Mouse (Mus musculus) limb, embryonic 11.5 days (tissue): ENCODE measurements at regions not wholly inside any gene's neighbourhood (a gene's known extent, or its start where the extent isn't known, plus 50 kb on each side); places are given as distances from the start of the nearest gene placed in this dataset.

ENCODE experiments used
- ATAC-seq: fragments of 200-750 bp; cut with Nextera tagmentation; 2 replicates; pipeline ENCODE4 v1.8.0; 2017; ENCODE audit warnings: low read depth; ENCODE audit not compliant: insufficient number of reproducible peaks, low FRiP score, low TSS enrichment
- DNase-seq: peaks from one replicate; pipeline ENCODE4 v3.0.0-alpha.2; 2015; ENCODE audit warnings: low spot score
- H3K27ac ChIP-seq: fragments of 300-500 bp; sonication (generic); replicated peaks from 2 replicates; pipeline ENCODE4 v1.5.1; 2014; ENCODE audit warnings: low read depth, mild to moderate bottlenecking, low read length
- H3K27me3 ChIP-seq: fragments of 300-500 bp; sonication (generic); 2 replicates; pipeline ENCODE4 v1.6.1; 2014; ENCODE audit warnings: mild to moderate bottlenecking, low read length, mixed read lengths; ENCODE audit not compliant: control insufficient read depth, insufficient read depth
- H3K36me3 ChIP-seq: fragments of 300-500 bp; sonication (generic); 2 replicates; pipeline ENCODE4 v1.6.1; 2014; ENCODE audit warnings: mild to moderate bottlenecking, low read length, moderate library complexity, mixed read lengths; ENCODE audit not compliant: control insufficient read depth, insufficient read depth
- H3K4me1 ChIP-seq: fragments of 300-500 bp; sonication (generic); 2 replicates; pipeline ENCODE4 v1.6.1; 2014; ENCODE audit warnings: low read length, mixed read lengths; ENCODE audit not compliant: control insufficient read depth, insufficient read depth
- H3K4me2 ChIP-seq: fragments of 300-500 bp; sonication (generic); 2 replicates; pipeline ENCODE4 v1.6.1; 2014; ENCODE audit warnings: low read depth, mild to moderate bottlenecking, moderate library complexity; ENCODE audit not compliant: severe bottlenecking
- H3K4me3 ChIP-seq: fragments of 300-500 bp; sonication (generic); 2 replicates; pipeline ENCODE4 v1.5.1; 2014; ENCODE audit warnings: low read depth, low read length
- H3K9ac ChIP-seq: fragments of 300-500 bp; sonication (generic); 2 replicates; pipeline ENCODE4 v1.6.1; 2014; ENCODE audit warnings: mild to moderate bottlenecking, low read length
- H3K9me3 ChIP-seq: fragments of 300-500 bp; sonication (generic); 2 replicates; pipeline ENCODE4 v1.6.1; 2016; ENCODE audit warnings: low read length; ENCODE audit not compliant: control insufficient read depth
- WGBS: fragments of 180-500 bp; shearing (Covaris S2); extraction: QIAGEN DNeasy Blood & Tissue Kit; methylation state at CpG from one replicate; pipeline ENCODE4 v1.1.7; 2014; 5-methylcytosine and 5-hydroxymethylcytosine counted together

DNA sequence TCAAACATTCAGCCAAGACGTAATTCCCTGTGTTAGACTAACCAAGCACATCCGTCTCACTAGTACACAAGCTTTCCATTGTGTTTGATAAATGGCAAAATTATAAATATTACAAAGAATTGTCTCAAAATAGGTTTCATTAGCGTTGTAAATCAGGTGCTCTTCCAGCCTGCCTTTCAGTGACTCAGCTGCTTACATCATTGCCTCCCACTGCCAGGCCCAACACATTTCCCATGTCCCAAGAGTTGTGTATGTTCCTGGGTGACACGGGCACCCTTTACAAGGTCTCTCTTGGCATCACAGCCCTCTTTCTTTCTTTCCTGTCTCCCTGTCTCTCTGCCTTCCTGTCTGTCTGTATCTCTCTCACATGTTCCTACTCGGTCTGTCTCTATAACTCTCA is 189.5 kb upstream of the Afdn start:
- H3K36me3 ChIP-seq = no peaks in the 10 kb centered on the region
- no peaks in the 10 kb centered on the region for H3K4me1 ChIP-seq
- no peaks in the 10 kb centered on the region for H3K27me3 ChIP-seq
- H3K27ac ChIP-seq = no peak overlapping the region
- no peaks in the 10 kb centered on the region for H3K9me3 ChIP-seq
- no peak overlapping the region for H3K4me3 ChIP-seq
- ATAC-seq = no peak
- H3K4me2 ChIP-seq = no peak overlapping the region
- H3K9ac ChIP-seq = no peak overlapping the region
- WGBS = 90% methylated on average over 5 of the region's 5 CpGs
- DNase-seq = no peak

GRCm38 (mm10) chr17:13572204-13572833 is 188.0 kb upstream of the Afdn start:
- H3K36me3 ChIP-seq = no peaks in the 10 kb centered on the region
- no peak overlapping the region for H3K9ac ChIP-seq
- H3K4me3 ChIP-seq = no peak overlapping the region
- H3K4me1 ChIP-seq = no peaks in the 10 kb centered on the region
- H3K27ac ChIP-seq = no peak overlapping the region
- H3K27me3 ChIP-seq = no peaks in the 10 kb centered on the region
- DNase-seq (no peak), ATAC-seq (no peak)
- H3K4me2 ChIP-seq = no peak overlapping the region
- H3K9me3 ChIP-seq = no peaks in the 10 kb centered on the region
- WGBS = 81% methylated on average over 8 of the region's 8 CpGs

GRCm38 (mm10) chr17:13573036-13573435 is 187.3 kb upstream of the Afdn start:
- H3K4me3 ChIP-seq = no peak overlapping the region
- no peak overlapping the region for H3K4me2 ChIP-seq
- no peak overlapping the region for H3K27ac ChIP-seq
- no peaks in the 10 kb centered on the region for H3K36me3 ChIP-seq
- no peaks in the 10 kb centered on the region for H3K9me3 ChIP-seq
- ATAC-seq (no peak), DNase-seq (no peak)
- no peaks in the 10 kb centered on the region for H3K27me3 ChIP-seq
- H3K4me1 ChIP-seq = no peaks in the 10 kb centered on the region
- no peak overlapping the region for H3K9ac ChIP-seq
- WGBS = 82% methylated on average over 9 of the region's 9 CpGs

DNA sequence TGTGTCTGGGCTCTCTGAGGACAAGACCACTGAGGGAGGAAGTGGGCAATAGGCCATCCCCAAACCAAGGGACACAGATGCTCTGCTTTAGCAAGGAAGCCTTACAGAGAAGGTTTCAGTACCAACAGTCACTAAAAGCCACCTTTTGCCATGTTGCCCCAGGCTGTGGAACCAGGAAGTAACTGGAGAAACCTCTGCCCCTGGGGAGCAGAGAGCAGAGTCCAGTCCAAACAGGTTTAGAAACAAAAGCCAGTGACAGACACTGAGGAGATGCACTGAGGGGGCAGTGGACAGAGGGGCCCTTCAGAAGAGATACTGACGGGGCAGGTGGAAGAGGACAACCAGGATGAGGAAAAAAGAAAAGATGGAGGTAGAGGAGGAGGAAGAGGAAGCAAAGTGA is 186.2 kb upstream of the Afdn start:
- DNase-seq (no peak), ATAC-seq (no peak)
- no peak overlapping the region for H3K4me3 ChIP-seq
- no peaks in the 10 kb centered on the region for H3K27me3 ChIP-seq
- no peaks in the 10 kb centered on the region for H3K36me3 ChIP-seq
- H3K4me1 ChIP-seq = no peaks in the 10 kb centered on the region
- no peaks in the 10 kb centered on the region for H3K9me3 ChIP-seq
- 89% methylated on average over 1 of the region's 1 CpGs for WGBS
- H3K9ac ChIP-seq = no peak overlapping the region
- H3K4me2 ChIP-seq = no peak overlapping the region
- no peak overlapping the region for H3K27ac ChIP-seq

- Histone ChIP-seq H3K4me3 (no peak overlapping the region), H3K27ac (no peak overlapping the region), H3K36me3 (no peaks in the 10 kb centered on the region), H3K9me3 (no peaks in the 10 kb centered on the region), H3K9ac (no peak overlapping the region), H3K4me2 (no peak overlapping the region), H3K27me3 (no peaks in the 10 kb centered on the region), H3K4me1 (no peaks in the 10 kb centered on the region)
- 73% methylated on average over 13 of the region's 13 CpGs for WGBS
- no peak for DNase-seq
- no peak for ATAC-seq
These were observed 185.5 kb upstream of the Afdn start for GRCm38 (mm10) chr17:13574682-13575444.

DNA sequence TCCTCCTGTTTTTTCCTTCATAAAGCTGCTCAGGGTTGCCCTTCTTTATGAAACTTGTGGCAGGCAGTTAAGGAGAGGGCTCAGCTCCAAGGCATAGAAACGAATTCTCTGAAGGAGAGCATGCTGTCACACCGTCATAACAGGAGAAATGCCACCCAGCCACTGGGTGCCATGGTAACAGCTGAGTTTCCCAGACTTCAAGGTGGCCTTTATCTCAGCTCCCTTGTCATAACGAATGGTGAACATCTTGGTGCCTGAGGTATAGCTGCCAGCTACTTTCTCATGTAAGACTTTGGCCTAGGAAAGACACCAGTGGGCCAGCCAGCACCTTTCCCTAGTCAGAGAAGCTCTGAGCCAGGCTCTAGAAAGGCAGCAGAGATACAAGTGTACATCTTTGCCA is 182.5 kb upstream of the Afdn start:
- H3K9me3 ChIP-seq = no peaks in the 10 kb centered on the region
- H3K9ac ChIP-seq = no peak overlapping the region
- H3K4me2 ChIP-seq = no peak overlapping the region
- H3K27me3 ChIP-seq = no peaks in the 10 kb centered on the region
- no peak overlapping the region for H3K27ac ChIP-seq
- H3K4me1 ChIP-seq = no peaks in the 10 kb centered on the region
- no peak overlapping the region for H3K4me3 ChIP-seq
- no peaks in the 10 kb centered on the region for H3K36me3 ChIP-seq
- DNase-seq = no peak
- no peak for ATAC-seq
- WGBS = 75% methylated on average over 3 of the region's 3 CpGs

DNA sequence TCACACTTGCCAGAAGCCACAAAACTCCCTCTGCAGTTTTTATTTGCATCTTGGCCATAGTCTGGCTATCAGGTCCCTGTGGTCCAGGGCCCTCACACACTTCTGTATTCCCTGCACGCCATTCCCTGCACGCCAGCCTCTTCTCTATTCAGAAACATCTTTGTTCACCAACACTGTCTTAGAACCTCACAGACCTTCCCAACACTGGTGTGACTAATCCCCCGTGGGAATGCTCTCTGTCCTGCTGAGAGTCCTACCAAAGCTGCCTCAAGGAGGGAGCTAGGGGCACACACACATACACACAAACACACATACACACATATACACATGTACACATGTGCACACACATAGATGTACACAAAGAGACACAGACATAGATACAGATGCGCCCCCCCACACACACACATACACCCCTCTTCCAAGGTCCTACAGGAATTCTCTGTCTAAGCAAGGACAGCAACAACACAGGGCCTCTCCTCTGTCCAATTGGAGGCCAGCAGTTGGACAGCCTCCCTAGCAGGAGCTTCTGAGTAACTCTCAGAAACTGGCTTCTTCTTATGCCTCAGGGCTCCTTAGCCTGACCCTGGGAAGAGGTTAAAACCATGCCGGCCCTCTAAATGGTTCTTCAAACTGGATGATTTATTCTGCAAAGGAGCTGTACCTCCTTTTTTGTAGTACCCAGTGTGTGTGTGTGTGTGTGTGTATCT is 179.0 kb upstream of the Afdn start:
- Histone ChIP-seq H3K9me3 (no peaks in the 10 kb centered on the region), H3K9ac (no peak overlapping the region), H3K27me3 (no peaks in the 10 kb centered on the region), H3K4me2 (no peak overlapping the region), H3K27ac (no peak overlapping the region), H3K36me3 (no peaks in the 10 kb centered on the region), H3K4me3 (no peak overlapping the region), H3K4me1 (no peaks in the 10 kb centered on the region)
- 79% methylated on average over 5 of the region's 5 CpGs for WGBS
- DNase-seq = no peak
- no peak for ATAC-seq

- Histone ChIP-seq H3K9ac (no peak overlapping the region), H3K4me1 (no peaks in the 10 kb centered on the region), H3K27ac (no peak overlapping the region), H3K4me3 (no peak overlapping the region), H3K36me3 (no peaks in the 10 kb centered on the region), H3K4me2 (no peak overlapping the region), H3K9me3 (no peaks in the 10 kb centered on the region), H3K27me3 (no peaks in the 10 kb centered on the region)
- WGBS = 76% methylated on average over 6 of the region's 6 CpGs
- ATAC-seq (no peak), DNase-seq (no peak)
These were observed 178.2 kb upstream of the Afdn start for GRCm38 (mm10) chr17:13581995-13582588.
